Mouse (Mus musculus) gastrocnemius, postnatal 36 days (tissue): ENCODE results near the gene Itpr3. TPM values are rescaled to one million over a fixed set of nuclear protein-coding genes. Genes with fewer than 3 reads are reported as not detected.
A peak's percentile ranks its signal among the peaks of the same experiment; 100 is the strongest.

Source experiments
- DNase-seq, 2 experiments: peaks; one replicate each; pipeline ENCODE4 v3.0.0; 2022
- intact Hi-C: fragments of 180-260 bp; cut with DNase I; formaldehyde crosslinking; loops from one replicate; pipeline ENCODE4 v1.15.1; 2025
- total RNA-seq, 2 experiments: library from RNA; stranded (reverse); gene quantifications; 2 replicates each; pipeline ENCODE4 v1.2.3; 2021

The Itpr3 gene
- total RNA-seq, 2 experiments from 2014 or later, result 1.8 to 2.2 TPM

- DNase-seq, result no peak
- intact Hi-C loops, result loop anchor here (10.0 kb wide), 1 partner anchor 478 kb away; no protein-coding TSS in a partner anchor
These were observed 20.6 kb upstream of the Itpr3 start for GRCm38 (mm10) chr17:27036465-27036864.

DNA sequence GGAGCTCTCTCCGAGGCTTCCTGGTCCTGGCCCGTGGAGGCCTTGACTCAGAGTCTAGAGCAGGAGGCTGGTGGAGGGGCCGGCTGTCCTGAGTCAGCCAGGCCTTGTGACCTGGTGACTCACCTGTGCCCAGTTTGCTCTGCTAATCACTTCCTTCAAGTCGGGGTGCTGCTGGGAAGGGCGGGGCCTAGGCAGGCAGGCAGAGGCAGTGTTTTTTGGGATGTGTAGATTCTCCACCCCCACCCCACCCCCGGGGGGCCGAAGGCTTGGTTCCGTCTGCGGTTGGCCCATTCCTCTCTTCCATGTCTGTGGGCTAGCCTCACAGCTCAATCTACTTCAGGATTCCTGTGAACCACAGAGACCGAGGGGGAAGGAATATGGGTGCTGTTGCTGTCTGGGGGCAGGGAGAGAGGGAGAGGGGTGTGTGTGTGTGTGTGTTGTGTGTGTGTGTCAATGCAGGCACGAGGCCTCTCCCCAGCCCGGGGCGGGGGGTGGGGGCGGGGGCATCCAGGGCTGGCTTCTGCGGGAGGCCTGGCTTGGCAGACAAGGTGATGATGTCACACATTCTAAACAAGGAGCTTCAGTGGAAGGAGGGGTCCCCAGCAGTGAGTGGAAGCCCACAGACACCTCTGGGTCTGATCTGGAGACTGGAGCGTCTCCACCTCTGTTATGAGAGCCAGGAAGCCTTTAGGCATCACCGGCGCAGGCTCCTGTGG lies 18.6 kb upstream of the Itpr3 start:
- intact Hi-C loops, result loop anchor here (10.0 kb wide), 1 partner anchor 476 kb away; no protein-coding TSS in a partner anchor
- no peak for DNase-seq

- no peak for DNase-seq
- intact Hi-C loops, result loop anchor here (10.0 kb wide), 1 partner anchor 475 kb away; no protein-coding TSS in a partner anchor
These were observed 17.5 kb upstream of the Itpr3 start for GRCm38 (mm10) chr17:27039432-27040102.

DNA sequence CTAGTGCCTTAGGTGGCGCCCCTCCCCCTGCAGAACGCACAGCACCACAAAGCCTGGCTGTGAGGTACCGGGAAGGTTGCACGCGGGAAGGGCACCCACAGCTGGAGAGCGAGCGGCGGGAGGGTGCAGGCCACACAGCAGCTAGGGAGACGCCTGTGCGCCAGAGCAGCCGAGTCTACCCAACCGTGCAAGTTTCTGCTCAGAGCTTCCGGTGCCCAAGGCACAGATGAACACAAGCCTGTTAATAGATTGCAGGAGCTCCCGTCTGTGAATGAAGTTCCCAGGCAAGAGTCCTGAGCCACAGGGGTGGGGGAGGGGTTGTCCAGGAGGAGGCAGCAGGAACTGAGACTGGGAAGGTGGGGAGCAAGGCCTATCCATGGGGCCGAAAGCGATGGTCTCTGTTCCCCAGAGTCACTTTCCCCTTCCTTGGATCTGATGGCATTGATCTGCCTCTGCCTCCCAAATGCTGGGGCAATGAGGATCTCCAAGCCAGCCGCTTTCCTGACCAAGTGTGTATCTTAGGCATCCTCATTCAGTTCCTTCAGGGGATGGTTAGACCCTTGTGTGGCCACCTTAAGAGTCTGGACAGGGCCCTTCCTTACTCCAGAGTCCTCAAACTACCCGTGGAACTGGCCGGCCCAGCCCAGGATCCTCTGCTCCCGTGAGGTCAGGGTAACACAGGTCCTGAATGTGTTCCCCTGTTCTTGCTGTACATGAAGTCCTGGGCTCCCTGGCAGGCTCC lies 16.6 kb upstream of the Itpr3 start:
- DNase-seq, result no peak
- intact Hi-C loops, result no loop called here

DNA sequence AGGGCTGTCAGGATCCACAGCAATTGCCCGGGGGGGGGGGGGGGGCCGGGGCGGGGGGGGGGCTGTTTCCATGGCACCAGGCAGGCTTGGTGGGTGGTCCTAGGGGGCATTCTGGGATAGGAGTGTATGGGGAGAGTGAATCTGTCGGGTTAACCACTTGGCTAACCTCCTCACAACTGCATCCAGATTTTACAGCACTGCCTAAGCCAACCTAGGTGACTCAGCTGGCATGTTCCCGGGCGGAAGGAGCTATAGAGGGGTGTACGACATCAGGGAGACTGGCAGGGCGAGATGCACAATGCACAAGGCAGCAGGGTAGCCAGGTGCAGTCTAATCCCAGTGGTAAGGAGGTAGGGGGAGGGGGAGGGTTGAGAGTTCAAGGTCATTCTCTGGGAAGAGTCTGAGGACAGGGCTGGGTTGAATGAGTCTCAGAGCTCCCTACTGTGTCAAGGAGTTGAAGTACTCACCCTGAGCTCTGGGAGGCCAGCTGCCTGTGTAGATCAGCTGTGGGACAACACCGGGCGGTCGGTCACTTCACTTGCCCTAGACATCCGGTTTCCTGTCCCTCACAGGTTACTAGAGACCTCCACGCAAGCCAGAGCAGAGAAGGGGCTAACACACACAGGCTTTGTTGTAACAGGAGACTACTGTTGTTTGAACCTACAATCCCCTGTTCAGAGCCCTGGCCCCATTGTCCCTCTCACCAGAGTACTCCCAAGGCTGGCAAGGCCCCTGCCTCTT lies 15.9 kb upstream of the Itpr3 start:
- no peak for DNase-seq
- intact Hi-C loops, result no loop called here

GRCm38 (mm10) chr17:27041787-27042055 lies 15.4 kb upstream of the Itpr3 start:
- intact Hi-C loops, result no loop called here

GRCm38 (mm10) chr17:27042840-27043239 lies 14.3 kb upstream of the Itpr3 start:
- intact Hi-C loops, result no loop called here
- DNase-seq, result no peak

More at GRCm38 (mm10) chr17:27041787-27042055, 15.4 kb upstream of the Itpr3 start:
- DNase-seq, result no peak

- no peak for DNase-seq
- intact Hi-C loops, result no loop called here
These were observed 11.9 kb upstream of the Itpr3 start for GRCm38 (mm10) chr17:27045164-27045563.

DNA sequence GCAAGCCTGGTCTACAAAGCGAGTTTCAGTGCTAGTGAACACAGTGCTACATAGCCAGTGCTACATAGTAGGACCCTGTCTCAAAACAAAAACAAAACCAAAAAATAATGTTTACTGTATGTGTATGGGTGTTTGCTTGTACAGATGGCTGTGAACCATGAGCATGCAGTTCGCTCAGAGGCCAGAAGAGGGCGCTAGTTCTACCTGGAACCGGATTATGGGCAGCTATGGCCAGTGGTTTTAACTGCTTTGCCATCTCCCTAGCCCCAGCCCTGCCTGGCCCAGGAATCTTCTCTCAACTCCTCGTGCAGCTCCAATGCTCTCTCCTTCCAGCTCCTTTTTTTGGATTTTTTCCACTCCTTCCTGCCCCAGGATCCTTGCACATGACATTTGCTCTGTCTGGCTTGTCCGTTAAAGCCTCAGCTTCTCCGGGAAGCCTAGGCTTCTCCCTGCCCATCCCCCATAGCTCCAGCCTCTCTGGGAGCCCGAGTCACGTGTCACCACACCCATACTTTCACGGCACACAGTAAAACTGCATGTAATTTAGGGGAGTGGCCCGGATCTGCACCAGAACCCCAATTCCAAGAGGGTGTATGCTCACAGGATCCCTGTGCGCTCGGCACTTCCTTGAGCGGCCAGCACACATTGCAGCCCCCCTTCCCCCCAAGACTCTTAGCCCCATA lies 9.2 kb upstream of the Itpr3 start:
- DNase-seq, result no peak
- intact Hi-C loops, result no loop called here

- intact Hi-C loops, result no loop called here
- no peak for DNase-seq
These were observed 8.5 kb upstream of the Itpr3 start for GRCm38 (mm10) chr17:27048445-27049239.

GRCm38 (mm10) chr17:27050853-27051252 lies 6.3 kb upstream of the Itpr3 start:
- intact Hi-C loops, result no loop called here

DNA sequence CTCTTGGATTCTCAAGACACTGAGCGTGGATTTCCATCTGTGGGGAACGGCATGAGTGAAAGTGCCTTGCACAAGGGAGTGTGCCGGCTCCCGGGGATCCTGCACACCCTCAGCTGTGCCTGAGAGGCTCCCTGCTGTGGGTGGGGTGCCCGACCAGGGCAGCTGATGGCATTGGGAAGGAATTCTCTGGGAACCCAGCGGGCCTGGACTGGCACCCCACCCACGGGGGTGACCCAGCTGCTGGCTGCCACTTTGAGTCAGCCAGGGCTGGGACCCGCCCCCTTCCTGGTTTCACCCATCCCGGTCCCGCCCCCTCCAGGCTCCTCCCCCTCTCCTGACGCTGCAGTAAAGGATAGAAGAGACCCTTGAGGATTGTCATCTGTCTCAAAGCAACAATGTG lies 5.6 kb upstream of the Itpr3 start:
- no peak for DNase-seq
- intact Hi-C loops, result no loop called here

More at GRCm38 (mm10) chr17:27050853-27051252, 6.3 kb upstream of the Itpr3 start:
- DNase-seq, result no peak

DNA sequence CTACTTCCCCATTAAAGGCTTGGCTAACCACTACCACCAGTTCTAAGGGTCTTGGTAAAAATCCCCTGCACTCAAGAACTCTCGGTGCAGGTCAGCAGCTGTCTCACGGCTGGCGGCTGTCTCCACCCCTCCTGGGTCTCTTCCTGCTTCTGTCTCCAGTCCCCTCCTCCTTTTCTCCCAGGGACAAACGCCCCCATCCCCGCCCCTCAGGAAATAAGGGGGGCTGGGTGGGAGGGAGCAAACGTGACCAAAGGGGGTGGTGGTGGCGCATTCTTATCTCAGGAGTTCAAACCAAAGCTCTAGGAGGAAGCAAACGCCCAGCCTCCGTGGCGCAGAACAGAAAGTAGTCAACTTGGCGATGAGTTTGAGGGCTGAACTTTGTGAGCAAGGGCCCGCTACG lies 934 bp upstream of the Itpr3 start:
- peak; percentile 25 to 45 for DNase-seq
- intact Hi-C loops, result no loop called here

DNA sequence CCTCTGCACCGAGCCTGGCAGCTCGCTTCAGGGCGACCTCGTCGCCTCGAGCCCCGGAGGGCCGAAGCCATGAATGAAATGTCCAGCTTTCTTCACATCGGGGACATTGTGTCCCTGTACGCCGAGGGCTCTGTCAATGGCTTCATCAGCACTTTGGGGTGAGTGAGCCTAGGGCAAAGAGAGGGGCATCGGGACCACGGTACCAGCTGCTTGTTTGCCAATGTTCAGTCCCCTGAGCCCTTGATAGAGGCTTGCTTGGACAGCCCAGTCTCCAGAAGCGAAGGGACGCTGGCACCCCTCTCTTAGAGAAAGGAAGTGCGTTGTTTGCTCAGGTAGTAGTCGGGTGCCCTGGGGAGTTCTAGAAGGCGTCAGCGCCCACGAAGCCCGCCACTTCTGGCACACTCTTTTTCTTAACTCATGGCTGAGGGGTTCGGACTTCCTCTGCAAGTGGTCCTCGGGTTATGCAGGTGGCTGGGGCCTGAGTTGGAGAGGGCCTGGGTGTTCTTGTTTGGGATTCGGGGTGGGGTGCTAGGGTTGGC lies 482 bp downstream of the Itpr3 start:
- intact Hi-C loops, result no loop called here
- no peak for DNase-seq

GRCm38 (mm10) chr17:27060698-27061097 lies 3.6 kb downstream of the Itpr3 start:
- no peak for DNase-seq
- intact Hi-C loops, result no loop called here

DNA sequence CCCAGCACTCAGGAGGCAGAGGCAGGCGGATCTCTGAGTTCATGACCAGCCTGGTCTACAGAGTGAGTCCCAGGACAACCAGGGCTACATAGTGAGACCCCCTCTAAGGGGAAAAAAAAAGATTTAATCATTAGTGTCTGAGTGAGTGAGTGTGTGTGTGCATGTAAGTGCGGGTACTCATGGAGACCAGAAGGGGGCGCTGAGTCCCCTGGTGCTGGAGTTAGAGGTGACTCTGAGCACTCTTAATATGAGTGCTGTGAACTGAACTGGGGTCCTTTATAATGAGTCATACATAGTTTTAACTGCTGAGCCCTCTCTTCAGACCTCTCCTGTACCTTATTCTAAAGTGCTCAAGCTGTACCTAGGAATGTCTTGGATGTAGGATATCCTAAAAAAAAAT lies 4.6 kb downstream of the Itpr3 start:
- no peak for DNase-seq
- intact Hi-C loops, result no loop called here

DNA sequence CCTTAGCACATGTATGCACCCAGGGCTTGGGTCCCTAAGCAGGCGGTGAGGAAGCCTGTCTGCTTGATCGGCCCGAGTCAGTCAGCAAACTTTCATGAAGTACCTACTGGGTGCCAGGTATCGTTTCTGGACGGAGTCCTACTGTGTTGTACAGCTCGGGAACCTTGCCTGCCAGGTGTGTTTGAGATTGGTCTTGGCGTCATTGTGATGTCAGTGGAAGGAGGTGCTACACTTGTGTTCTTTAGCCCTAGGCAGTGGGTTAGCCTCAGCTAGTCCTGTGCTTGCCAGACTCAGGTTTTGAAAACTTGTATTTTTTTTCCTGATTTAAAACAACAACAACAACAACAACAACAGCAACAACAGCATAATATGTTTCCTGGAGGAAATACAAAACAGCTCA lies 5.6 kb downstream of the Itpr3 start:
- DNase-seq, result no peak
- intact Hi-C loops, result no loop called here

DNA sequence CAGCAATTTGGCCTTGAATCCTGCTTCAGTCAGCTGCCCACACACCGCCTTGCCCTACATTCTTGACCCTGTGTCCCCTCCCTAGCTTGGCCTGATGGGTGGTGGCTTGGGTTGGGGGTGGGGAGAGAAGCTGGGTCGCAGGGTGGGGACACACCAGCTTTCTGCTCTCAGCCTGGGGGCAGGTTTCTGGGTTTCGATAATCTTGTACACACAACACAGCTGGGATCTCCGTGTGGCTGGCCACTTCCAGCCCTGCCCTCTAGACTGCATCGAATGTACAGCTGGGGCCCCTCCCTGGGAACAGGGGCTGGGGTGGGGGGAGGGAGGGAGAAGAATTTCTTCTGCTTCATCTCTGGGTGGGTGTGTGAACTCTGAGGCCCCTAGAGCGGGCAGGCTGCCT lies 6.6 kb downstream of the Itpr3 start:
- intact Hi-C loops, result no loop called here
- no peak for DNase-seq

DNA sequence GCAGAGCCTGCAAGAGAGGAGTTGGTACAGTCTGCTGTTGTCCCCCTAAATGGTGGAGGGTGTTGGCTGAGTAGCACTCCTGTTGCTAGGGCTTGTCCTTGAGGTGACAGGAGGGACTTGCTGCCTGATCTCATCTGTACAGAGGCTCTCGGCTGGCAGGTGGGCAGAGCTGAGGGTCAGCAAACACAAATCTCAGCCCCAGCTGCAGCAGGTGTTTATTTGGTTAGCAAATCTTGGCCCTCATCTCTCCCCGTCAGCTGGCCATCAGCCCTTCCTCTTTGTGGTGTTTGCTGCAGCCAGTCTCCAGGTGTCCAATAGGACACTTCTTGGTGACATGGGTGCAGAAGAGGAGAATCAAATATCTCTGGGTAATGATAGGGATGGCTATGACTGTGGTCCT lies 7.1 kb downstream of the Itpr3 start:
- no peak for DNase-seq

More for the DNA sequence above, 7.1 kb downstream of the Itpr3 start:
- intact Hi-C loops, result no loop called here
